Mouse (Mus musculus) liver, embryonic 14.5 days (tissue): ENCODE data around the gene Gm10643.

ENCODE experiments used
- CTCF ChIP-seq: IDR thresholded peaks from 2 replicates; pipeline ENCODE4 v1.5.1; 2016; ENCODE audit warnings: antibody characterized with exemption, low read depth, control low read depth
- EP300 ChIP-seq: IDR thresholded peaks from 2 replicates; pipeline ENCODE4 v1.6.1; 2016; ENCODE audit warnings: antibody characterized with exemption, low read depth

DNA sequence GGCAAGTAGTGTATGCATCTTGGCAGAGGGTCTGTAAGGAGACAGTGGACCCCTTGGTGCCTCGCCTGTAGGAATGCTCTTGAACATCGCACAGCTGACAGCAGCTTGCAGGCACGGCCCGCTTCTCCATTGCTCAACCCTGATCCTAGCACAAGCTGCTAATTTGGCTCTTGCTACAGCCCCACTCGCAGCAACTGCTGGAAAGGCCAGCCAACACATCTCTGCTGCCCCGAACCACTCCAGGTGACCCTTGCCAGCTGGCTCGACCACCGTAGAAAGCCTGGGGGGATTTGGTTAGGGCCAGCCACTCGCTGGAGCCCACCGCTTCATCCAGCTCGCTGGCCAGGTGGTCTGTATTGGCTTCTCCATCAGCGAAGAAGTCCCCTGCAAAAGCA lies 22.0 kb downstream of the Gm10643 start:
- no peak for TF ChIP-seq CTCF
- TF ChIP-seq EP300, result no peak
